Mouse (Mus musculus): ENCODE results near the gene Prr27.

Prr27 gene

DNA sequence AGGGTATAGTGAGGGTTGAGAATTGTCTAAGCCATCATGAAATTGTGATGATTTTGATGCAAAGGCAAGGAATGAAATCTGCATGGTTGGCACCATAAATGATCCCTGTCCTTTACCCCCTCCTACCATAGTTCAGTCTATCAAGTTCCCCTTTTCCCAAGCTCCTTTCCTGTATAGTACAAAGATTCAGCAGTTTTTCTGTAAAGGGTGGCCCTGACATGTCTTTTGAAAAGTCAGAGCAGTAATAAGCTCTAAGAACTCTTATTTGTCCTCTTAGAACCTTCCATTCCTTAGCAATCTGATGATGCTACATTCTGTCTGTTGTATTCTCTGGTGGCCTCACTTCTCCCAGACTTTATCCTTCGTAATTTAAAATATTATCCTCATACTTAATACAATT is at the start of gene Prr27:
TSS of gene Prr27 (plus strand) at position 301 of the 400 bp plus-strand sequence.
- in situ Hi-C loops (cut with MboI, MseI), result no loop called here

DNA sequence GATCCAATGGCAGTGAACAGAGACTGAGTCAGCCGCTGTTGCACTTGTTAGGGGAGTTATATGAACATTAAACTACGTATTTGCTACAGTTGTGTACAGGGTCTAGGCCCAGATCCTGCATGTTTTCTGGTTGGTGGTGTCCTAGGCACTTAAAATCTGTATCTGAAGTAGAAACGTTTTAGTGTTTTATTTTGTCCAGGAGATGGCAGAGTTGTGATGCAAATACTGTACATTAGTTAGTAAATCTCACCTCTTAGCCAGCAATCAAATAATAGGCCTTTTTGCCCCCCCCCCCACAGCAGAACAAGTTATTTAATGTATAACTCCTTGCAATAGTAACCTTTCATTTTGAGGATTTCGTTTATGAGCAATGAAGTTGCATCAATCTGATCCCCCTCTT is 42.8 kb upstream of the Prr27 start:
- in situ Hi-C loops (cut with MboI, MseI), result no loop called here

DNA sequence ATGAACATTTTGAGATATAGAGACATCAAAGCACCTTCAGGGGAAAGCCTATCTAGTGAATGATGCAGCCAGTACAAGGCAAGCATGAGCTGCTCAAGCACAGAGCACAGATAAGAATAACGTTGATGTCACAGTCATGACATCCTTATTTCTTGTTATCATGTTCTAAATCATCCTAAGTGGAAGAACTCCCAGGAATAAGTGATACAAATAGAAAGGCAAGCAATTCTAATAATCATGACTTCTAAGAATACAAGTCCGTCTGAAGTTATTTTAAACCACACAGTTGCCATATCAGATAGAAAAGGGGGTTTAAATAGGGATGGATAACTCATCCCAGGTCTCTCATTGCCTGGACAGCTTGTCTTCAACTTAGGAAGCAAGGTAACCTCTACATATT is 17.7 kb upstream of the Prr27 start, which contains the start of gene Csn1s2b:
TSS of gene Csn1s2b (plus strand) at position 301 of the 400 bp plus-strand sequence.
- in situ Hi-C loops (cut with MboI, MseI), result no loop called here

DNA sequence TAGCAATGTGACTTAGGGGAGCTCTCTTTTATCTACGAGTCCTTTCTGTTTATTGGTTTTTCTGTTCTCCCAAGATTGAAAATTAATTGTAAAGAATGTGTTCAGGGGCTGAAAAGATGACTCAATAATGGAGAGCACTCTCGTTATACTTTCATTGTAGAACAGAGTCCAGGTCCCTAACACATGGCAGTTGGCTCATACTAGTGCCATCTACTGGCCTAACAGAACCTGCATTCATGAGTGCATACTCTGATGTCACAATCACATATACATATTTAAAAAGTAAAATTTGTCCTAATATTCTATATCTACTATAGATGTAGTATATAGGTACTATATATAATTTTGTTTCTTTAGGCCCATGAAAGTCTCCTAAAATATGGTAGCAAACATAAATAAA is 16.2 kb upstream of the Prr27 start:
- in situ Hi-C loops (cut with MboI, MseI), result no loop called here

DNA sequence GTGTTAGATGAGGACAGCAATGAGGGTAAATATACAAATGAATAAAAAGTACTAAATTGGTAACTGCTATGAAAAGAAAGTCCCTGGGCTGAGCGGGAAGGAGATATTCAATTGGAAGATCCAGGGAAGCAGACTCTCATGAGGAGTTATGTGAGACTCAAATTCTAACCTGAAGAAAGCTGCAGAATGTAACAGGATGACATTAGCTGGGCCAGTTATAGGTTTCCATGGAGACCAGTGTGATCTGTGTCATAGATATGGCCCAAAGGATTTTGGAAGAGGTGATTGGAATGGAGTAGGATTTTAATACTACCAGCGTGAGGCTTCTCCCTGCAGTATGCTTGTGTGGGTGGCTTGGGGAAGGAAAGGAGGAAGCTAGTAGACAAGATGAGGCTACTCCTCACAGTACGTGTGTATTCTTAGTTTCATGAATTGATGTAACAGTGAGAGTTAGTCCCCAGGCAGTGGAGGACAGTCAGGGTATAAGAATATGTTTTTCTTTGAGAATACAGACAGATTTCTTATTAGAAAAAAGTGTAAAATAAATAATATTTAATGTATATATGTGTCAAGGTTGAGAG is 29.7 kb downstream of the Prr27 start:
- in situ Hi-C loops (cut with MboI, MseI), result no loop called here

DNA sequence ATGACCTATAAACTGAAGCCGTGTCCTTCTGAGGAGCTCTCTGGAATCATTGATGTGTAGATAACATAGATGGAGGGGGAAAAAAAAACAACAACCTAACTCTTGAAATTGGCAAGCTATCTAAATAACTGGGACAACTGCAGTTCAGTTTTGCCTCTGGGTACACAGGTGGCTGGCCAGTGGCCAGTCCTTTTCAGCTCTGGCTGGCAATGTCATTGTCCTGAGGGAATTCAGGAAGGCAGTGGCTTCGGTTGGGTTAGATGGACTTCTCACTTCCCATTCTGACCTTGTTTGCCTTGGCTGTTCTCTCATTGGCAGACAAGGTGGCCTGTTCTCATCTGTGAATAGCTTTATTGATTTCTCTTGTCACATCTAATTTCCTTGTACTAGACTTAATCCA is 44.6 kb downstream of the Prr27 start:
- in situ Hi-C loops (cut with MboI, MseI), result no loop called here

DNA sequence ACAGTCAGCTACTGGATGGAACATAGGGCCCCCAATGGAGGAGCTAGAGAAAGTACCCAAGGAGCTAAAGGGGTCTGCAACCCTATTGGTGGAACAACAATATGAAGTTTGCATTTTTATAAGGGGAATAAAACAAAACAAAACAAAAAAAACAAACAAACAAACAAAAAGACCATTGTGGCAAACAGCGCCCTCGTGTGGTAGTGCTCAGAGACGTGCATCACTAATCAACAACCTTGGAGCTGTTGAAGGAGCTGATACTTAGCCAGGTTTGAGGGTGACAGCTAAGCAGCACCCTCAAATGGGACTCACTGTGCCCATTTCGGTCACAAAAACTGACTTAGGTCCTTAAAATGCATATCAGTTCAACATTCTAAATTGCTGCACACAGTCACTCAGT is 45.9 kb downstream of the Prr27 start:
- in situ Hi-C loops (cut with MboI, MseI), result no loop called here

DNA sequence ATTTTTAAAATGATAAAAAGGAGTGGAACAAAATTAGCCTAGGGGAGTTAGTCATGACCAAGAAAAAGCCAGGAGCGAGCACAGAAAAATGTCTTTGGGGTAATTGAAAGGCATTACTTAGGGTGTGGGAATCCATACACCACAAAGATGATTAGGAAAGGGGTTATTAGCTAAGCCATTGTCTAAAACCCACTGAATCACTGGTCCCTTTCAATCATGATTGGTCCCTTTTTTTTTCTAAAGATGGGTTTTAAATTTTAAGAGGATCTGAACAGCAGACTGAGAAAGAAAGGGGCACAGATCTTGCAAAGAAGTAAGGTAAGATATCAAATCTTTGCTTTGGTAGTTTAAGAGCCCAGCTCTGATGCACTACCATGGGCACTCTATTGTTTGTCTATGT is 59.2 kb downstream of the Prr27 start, which contains the start of gene Odam:
TSS of gene Odam (plus strand) at position 301 of the 400 bp plus-strand sequence.
- in situ Hi-C loops (cut with MboI, MseI), result no loop called here
